Mouse (Mus musculus) CD4-positive helper T cell, adult 2 months (primary cell): ENCODE measurements around the gene Zfp938.
A peak's percentile ranks its signal among the peaks of the same experiment; 100 is the strongest.

Experiments used
- DNase-seq: peaks from one replicate; pipeline ENCODE4 v3.0.0-alpha.2; 2012; ENCODE audit warnings: low read depth, missing footprints, low spot score

Zfp938 gene

GRCm38 (mm10) chr10:82240742-82241400 is at the start of gene Zfp938:
Gene Zfp938 (minus strand): TSS chr10:82241280.
- DNase-seq: peak; percentile 87

DNA sequence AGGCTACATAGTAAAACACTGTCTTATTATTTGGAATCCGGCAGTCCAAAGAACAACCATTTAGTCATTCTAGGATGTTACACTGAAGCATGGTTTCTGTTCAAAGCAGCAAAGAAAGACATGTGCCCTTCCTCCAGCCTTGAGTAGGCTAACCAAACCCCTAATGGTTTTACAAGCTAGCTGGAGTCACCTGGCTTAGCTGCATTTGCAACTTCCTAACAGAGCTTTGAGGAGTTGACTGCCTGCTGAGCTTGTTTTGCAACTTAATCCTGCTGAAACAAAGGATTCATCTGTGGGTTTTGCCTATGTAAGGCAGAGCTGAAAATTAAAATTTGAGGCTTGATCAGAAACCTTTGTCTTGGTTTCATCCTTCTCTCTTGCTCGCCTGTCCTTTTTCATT is 16.3 kb upstream of the Zfp938 start:
- DNase-seq: no peak

DNA sequence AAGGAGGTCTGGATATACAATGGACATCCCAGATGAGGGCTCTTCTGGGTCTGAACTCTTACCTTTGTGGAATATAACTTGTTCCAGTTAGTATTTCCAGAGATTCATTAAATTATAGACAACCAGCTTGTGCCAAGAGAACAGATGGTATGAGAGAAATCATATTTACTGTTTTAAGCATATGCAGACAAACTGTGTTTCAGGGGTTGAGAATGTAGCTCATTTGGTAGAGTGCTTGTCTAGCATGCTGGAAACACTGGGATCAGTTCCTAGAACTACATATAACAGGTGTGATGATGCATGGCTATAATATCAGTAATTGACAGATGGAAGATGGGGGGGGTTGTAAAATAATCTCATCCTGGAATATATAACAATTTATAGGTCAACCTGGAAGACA is 3.9 kb upstream of the Zfp938 start:
- no peak for DNase-seq

- DNase-seq: no peak
Observed at GRCm38 (mm10) chr10:82241401-82241788, 315 bp upstream of the Zfp938 start.

DNA sequence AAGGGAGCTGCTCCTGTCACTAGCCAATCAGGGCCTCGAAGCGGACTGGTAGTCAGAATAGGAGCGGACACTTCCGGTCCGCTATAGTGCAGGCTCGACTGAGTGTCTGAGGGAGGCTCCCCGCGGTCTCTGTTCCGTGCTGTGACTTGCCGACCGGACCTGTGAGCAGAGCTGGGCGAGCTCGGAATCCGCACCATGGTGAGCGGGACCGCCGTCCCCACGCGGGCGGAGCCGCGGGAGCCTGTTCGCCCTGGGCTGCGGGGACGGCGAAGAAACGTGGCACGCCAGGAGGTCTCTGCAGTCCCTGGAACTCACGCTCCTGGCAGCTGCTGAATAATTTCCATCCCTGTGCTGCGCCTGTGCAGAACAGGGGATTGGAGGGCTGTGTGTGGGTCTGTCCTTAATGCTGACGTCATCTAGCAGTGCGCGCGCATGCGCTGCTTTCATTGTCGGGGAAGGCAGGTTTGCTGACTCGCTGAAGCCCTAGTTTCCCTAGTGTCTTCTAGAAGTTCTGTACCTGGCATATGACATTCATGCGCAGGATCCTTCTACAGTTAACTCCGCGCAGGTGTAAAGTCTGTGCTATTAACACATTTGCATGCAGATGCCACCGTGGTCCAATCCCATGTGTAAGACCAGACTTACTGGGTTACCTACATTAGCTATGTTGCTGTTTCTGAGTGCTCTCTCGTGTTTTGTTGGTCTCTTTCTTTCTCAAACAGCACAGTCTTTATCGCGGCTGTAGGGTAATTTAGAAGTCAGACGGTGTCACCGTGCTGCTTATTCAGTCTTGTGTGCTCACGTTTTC is 62.6 kb downstream of the Zfp938 start:
- peak; percentile 86 for DNase-seq
